Mouse (Mus musculus) megakaryocyte, embryonic 14.5 days (primary cell): ENCODE measurements around the gene Ncoa7.

Experiments used
- FLI1 ChIP-seq: IDR thresholded peaks from 2 replicates; pipeline ENCODE4 v1.6.1; 2012; ENCODE audit warnings: low read length, inconsistent platforms, mixed read lengths
- GATA1 ChIP-seq: IDR thresholded peaks from 3 replicates; pipeline ENCODE4 v1.6.1; 2012; ENCODE audit warnings: mixed read lengths, low read length, inconsistent platforms, borderline replicate concordance

- TF ChIP-seq FLI1 (no peak), GATA1 (no peak)
Measured at GRCm38 (mm10) chr10:30749807-30750206, 53.3 kb downstream of the Ncoa7 start.
